Mouse (Mus musculus): ENCODE measurements around the gene Dhrs1. TPM values are rescaled to one million over a fixed set of nuclear protein-coding genes. Genes with fewer than 3 reads are reported as not detected.

Dhrs1 gene
- 73.6 and 75.5 TPM in 2 replicates for polyA plus RNA-seq (2014; fragmentation: Nextera tagmentation; extraction: Ambion mirVana)

- H3K9ac ChIP-seq (replicated peaks; ENCODE audit: low read depth, low read length): peak within 1 kb of the TSS; percentile 74
- H3K27ac ChIP-seq (ENCODE audit: low read depth, low read length): 0 out of 2 replicates have a peak within 1 kb of the TSS, but pooled peaks have one; percentile 0
- peak within 1 kb of the TSS; percentile 84 for H3K4me3 ChIP-seq (ENCODE audit: low read depth, low read length)
- peak; percentile 83 for ATAC-seq (ENCODE audit: low read depth)
- H3K36me3 ChIP-seq (ENCODE audit: control insufficient read depth, insufficient read depth, low read length): 0 out of 2 replicates have a peak, but pooled peaks cover under 1% of the 10 kb centered on the region
- WGBS: 1% methylated on average over 48 of the region's 48 CpGs
- no peaks in the 10 kb centered on the region for H3K27me3 ChIP-seq (ENCODE audit: control insufficient read depth, insufficient read depth, low read length)
- no peaks in the 10 kb centered on the region for H3K9me3 ChIP-seq (ENCODE audit: control insufficient read depth, low read length)
- H3K4me2 ChIP-seq (ENCODE audit: low read depth, low read length): peak within 1 kb of the TSS; percentile 96
- peaks cover 23% of the 10 kb centered on the region for H3K4me1 ChIP-seq (ENCODE audit: control insufficient read depth, insufficient read depth, low read length)
Observed at GRCm38 (mm10) chr14:55745180-55745860, at the start of gene Dhrs1, which contains the start of gene Nop9. Dhrs1 (minus strand) TSS chr14:55745690. Nop9 (plus strand) TSS chr14:55745693.

- no peak overlapping the region for H3K27ac ChIP-seq (ENCODE audit: low read depth, low read length)
- 64% methylated on average over 2 of the region's 2 CpGs for WGBS
- no peak overlapping the region for H3K9ac ChIP-seq (replicated peaks; ENCODE audit: low read depth, low read length)
- no peaks in the 10 kb centered on the region for H3K36me3 ChIP-seq (ENCODE audit: control insufficient read depth, insufficient read depth, low read length)
- ATAC-seq (ENCODE audit: low read depth): no peak
- no peak overlapping the region for H3K4me2 ChIP-seq (ENCODE audit: low read depth, low read length)
- no peak overlapping the region for H3K4me3 ChIP-seq (ENCODE audit: low read depth, low read length)
- H3K27me3 ChIP-seq (ENCODE audit: control insufficient read depth, insufficient read depth, low read length): peaks cover 7% of the 10 kb centered on the region
- H3K4me1 ChIP-seq (ENCODE audit: control insufficient read depth, insufficient read depth, low read length): no peaks in the 10 kb centered on the region
- no peaks in the 10 kb centered on the region for H3K9me3 ChIP-seq (ENCODE audit: control insufficient read depth, low read length)
Observed at GRCm38 (mm10) chr14:55793946-55794345, 48.5 kb upstream of the Dhrs1 start.

GRCm38 (mm10) chr14:55793461-55793860 lies 48.0 kb upstream of the Dhrs1 start:
- H3K4me2 ChIP-seq (ENCODE audit: low read depth, low read length): no peak overlapping the region
- H3K27ac ChIP-seq (ENCODE audit: low read depth, low read length): no peak overlapping the region
- 77% methylated on average over 2 of the region's 2 CpGs for WGBS
- peaks cover 8% of the 10 kb centered on the region for H3K27me3 ChIP-seq (ENCODE audit: control insufficient read depth, insufficient read depth, low read length)
- 0 out of 2 replicates have a peak, but pooled peaks cover under 1% of the 10 kb centered on the region for H3K4me1 ChIP-seq (ENCODE audit: control insufficient read depth, insufficient read depth, low read length)
- H3K9ac ChIP-seq (replicated peaks; ENCODE audit: low read depth, low read length): no peak overlapping the region
- H3K9me3 ChIP-seq (ENCODE audit: control insufficient read depth, low read length): no peaks in the 10 kb centered on the region
- no peak for ATAC-seq (ENCODE audit: low read depth)
- no peaks in the 10 kb centered on the region for H3K36me3 ChIP-seq (ENCODE audit: control insufficient read depth, insufficient read depth, low read length)
- H3K4me3 ChIP-seq (ENCODE audit: low read depth, low read length): no peak overlapping the region

GRCm38 (mm10) chr14:55788256-55789050 lies 43.0 kb upstream of the Dhrs1 start, which contains the start of gene Ripk3:
Ripk3 (minus strand) TSS chr14:55788865.
- H3K9me3 ChIP-seq (ENCODE audit: control insufficient read depth, low read length): no peaks in the 10 kb centered on the region
- no peak for ATAC-seq (ENCODE audit: low read depth)
- no peaks in the 10 kb centered on the region for H3K36me3 ChIP-seq (ENCODE audit: control insufficient read depth, insufficient read depth, low read length)
- H3K4me2 ChIP-seq (ENCODE audit: low read depth, low read length): peak within 1 kb of the TSS; percentile 35
- 0 out of 2 replicates have a peak, but pooled peaks cover 3% of the 10 kb centered on the region for H3K4me1 ChIP-seq (ENCODE audit: control insufficient read depth, insufficient read depth, low read length)
- H3K27ac ChIP-seq (ENCODE audit: low read depth, low read length): no peak within 1 kb of the TSS
- H3K9ac ChIP-seq (replicated peaks; ENCODE audit: low read depth, low read length): no peak within 1 kb of the TSS
- H3K27me3 ChIP-seq (ENCODE audit: control insufficient read depth, insufficient read depth, low read length): peaks cover 33% of the 10 kb centered on the region
- 6% methylated on average over 40 of the region's 40 CpGs for WGBS
- H3K4me3 ChIP-seq (ENCODE audit: low read depth, low read length): peak within 1 kb of the TSS; percentile 18; the same call in 1 of the 2 replicates

DNA sequence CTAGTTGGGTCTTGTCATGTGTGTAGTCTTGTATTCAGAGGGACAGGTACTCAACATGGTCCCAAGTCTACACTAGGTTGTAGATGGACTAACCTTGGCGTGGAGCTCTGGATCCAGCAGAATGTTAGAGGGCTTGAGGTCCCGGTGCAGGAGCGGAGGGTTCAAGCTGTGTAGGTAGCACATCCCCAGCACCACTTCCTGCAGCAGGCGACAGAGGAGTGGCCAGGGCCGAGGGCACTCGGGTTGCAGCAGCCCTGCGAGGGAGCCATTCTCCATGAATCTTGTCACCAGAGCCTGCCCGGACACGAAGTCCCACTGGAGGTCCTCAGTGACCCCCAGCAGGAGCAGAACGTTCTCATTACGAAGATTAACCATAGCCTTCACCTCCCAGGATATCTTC lies 42.2 kb upstream of the Dhrs1 start:
- Histone ChIP-seq H3K4me3 (ENCODE audit: low read depth, low read length) (no peak overlapping the region), H3K27ac (ENCODE audit: low read depth, low read length) (no peak overlapping the region), H3K9ac (replicated peaks; ENCODE audit: low read depth, low read length) (no peak overlapping the region), H3K4me2 (ENCODE audit: low read depth, low read length) (peak overlapping the region; percentile 35; the same call in 1 of the 2 replicates), H3K9me3 (ENCODE audit: control insufficient read depth, low read length) (no peaks in the 10 kb centered on the region), H3K4me1 (ENCODE audit: control insufficient read depth, insufficient read depth, low read length) (0 out of 2 replicates have a peak, but pooled peaks cover 5% of the 10 kb centered on the region), H3K36me3 (ENCODE audit: control insufficient read depth, insufficient read depth, low read length) (no peaks in the 10 kb centered on the region), H3K27me3 (ENCODE audit: control insufficient read depth, insufficient read depth, low read length) (peaks cover 34% of the 10 kb centered on the region)
- ATAC-seq (ENCODE audit: low read depth): no peak
- 37% methylated on average over 11 of the region's 11 CpGs for WGBS

DNA sequence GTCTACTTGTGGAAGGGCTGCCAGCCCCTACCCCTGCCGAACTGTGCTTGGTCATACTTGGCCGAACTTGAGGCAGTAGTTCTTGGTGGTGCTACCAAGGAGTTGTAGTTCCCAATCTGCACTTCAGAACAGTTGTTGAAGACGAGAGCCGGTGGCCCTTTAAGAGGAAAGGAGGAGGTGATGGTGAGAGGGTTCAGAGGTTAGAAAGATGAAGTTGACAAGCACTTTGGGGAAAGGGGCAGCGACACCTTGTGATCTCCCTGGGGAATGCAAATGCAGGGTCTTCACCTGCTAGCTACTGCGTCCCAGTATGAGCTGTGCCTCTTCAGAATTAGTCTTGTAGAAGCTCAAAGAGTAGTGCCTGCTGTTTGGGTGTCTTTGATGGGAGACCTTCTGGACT lies 39.7 kb upstream of the Dhrs1 start:
- 28% methylated on average over 6 of the region's 6 CpGs for WGBS
- H3K27ac ChIP-seq (ENCODE audit: low read depth, low read length): no peak overlapping the region
- H3K4me2 ChIP-seq (ENCODE audit: low read depth, low read length): no peak overlapping the region
- 0 out of 2 replicates have a peak, but pooled peaks cover 5% of the 10 kb centered on the region for H3K4me1 ChIP-seq (ENCODE audit: control insufficient read depth, insufficient read depth, low read length)
- H3K9me3 ChIP-seq (ENCODE audit: control insufficient read depth, low read length): no peaks in the 10 kb centered on the region
- H3K9ac ChIP-seq (replicated peaks; ENCODE audit: low read depth, low read length): no peak overlapping the region
- no peak overlapping the region for H3K4me3 ChIP-seq (ENCODE audit: low read depth, low read length)
- no peak for ATAC-seq (ENCODE audit: low read depth)
- no peaks in the 10 kb centered on the region for H3K36me3 ChIP-seq (ENCODE audit: control insufficient read depth, insufficient read depth, low read length)
- H3K27me3 ChIP-seq (ENCODE audit: control insufficient read depth, insufficient read depth, low read length): peaks cover 43% of the 10 kb centered on the region

DNA sequence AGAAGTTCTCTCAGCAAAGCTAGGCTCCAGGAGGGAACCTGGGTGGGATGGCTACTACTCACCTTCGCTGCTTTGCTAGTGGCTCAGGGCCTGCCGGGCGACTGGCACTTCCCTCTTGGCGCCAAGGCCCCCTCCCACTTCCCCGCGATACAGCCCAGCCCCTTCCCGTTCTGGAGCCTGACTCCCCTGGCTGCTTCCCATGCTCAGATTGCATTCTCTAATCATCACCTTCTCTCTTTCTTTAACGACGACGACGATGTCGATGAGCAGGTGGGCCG lies 38.4 kb upstream of the Dhrs1 start, which contains the start of gene Adcy4:
Adcy4 (minus strand) TSS at position 138 of the 278 bp plus-strand sequence.
- H3K36me3 ChIP-seq (ENCODE audit: control insufficient read depth, insufficient read depth, low read length): no peaks in the 10 kb centered on the region
- H3K9me3 ChIP-seq (ENCODE audit: control insufficient read depth, low read length): no peaks in the 10 kb centered on the region
- H3K4me1 ChIP-seq (ENCODE audit: control insufficient read depth, insufficient read depth, low read length): 0 out of 2 replicates have a peak, but pooled peaks cover 5% of the 10 kb centered on the region
- peaks cover 35% of the 10 kb centered on the region for H3K27me3 ChIP-seq (ENCODE audit: control insufficient read depth, insufficient read depth, low read length)
- ATAC-seq (ENCODE audit: low read depth): no peak
- H3K4me3 ChIP-seq (ENCODE audit: low read depth, low read length): peak within 1 kb of the TSS; percentile 26
- peak within 1 kb of the TSS; percentile 37; the same call in 1 of the 2 replicates for H3K4me2 ChIP-seq (ENCODE audit: low read depth, low read length)
- WGBS: 3% methylated on average over 13 of the region's 13 CpGs
- H3K27ac ChIP-seq (ENCODE audit: low read depth, low read length): no peak within 1 kb of the TSS
- no peak within 1 kb of the TSS; the same call in 1 of the 2 replicates for H3K9ac ChIP-seq (replicated peaks; ENCODE audit: low read depth, low read length)

GRCm38 (mm10) chr14:55783171-55783957 lies 37.9 kb upstream of the Dhrs1 start:
- Histone ChIP-seq H3K9ac (replicated peaks; ENCODE audit: low read depth, low read length) (no peak overlapping the region; the same call in 1 of the 2 replicates), H3K4me1 (ENCODE audit: control insufficient read depth, insufficient read depth, low read length) (0 out of 2 replicates have a peak, but pooled peaks cover 3% of the 10 kb centered on the region)

More at GRCm38 (mm10) chr14:55783171-55783957, 37.9 kb upstream of the Dhrs1 start:
- Histone ChIP-seq H3K27ac (ENCODE audit: low read depth, low read length) (no peak overlapping the region), H3K9me3 (ENCODE audit: control insufficient read depth, low read length) (no peaks in the 10 kb centered on the region), H3K27me3 (ENCODE audit: control insufficient read depth, insufficient read depth, low read length) (peaks cover 35% of the 10 kb centered on the region), H3K4me2 (ENCODE audit: low read depth, low read length) (peak overlapping the region; percentile 37; the same call in 1 of the 2 replicates), H3K36me3 (ENCODE audit: control insufficient read depth, insufficient read depth, low read length) (no peaks in the 10 kb centered on the region), H3K4me3 (ENCODE audit: low read depth, low read length) (peak overlapping the region; percentile 26)
- WGBS: 2% methylated on average over 31 of the region's 31 CpGs
- ATAC-seq (ENCODE audit: low read depth): no peak

All from neural tube, embryonic 14.5 days (tissue).